Mouse (Mus musculus) lung, embryonic 15.5 days (tissue): ENCODE data around the gene Anxa4. TPM values are rescaled to one million over a fixed set of nuclear protein-coding genes. Genes with fewer than 3 reads are reported as not detected.

Source experiments
- ATAC-seq: fragments of 200-750 bp; cut with Nextera tagmentation; 2 replicates; pipeline ENCODE4 v1.8.0; 2017; ENCODE audit warnings: moderate number of reproducible peaks, borderline replicate concordance; ENCODE audit not compliant: low FRiP score, low TSS enrichment; ENCODE audit errors: extremely low read depth
- H3K27ac ChIP-seq: fragments of 300-500 bp; sonication (generic); 2 replicates; pipeline ENCODE4 v1.5.1; 2015; ENCODE audit warnings: moderate library complexity, mild to moderate bottlenecking, inconsistent platforms
- H3K27me3 ChIP-seq: fragments of 300-500 bp; sonication (generic); 2 replicates; pipeline ENCODE4 v1.6.1; 2015; ENCODE audit warnings: inconsistent platforms
- H3K36me3 ChIP-seq: fragments of 300-500 bp; sonication (generic); 2 replicates; pipeline ENCODE4 v1.6.1; 2015; ENCODE audit warnings: inconsistent platforms
- H3K4me1 ChIP-seq: fragments of 300-500 bp; sonication (generic); 2 replicates; pipeline ENCODE4 v1.6.1; 2015; ENCODE audit warnings: inconsistent platforms
- H3K4me2 ChIP-seq: fragments of 300-500 bp; sonication (generic); 2 replicates; pipeline ENCODE4 v1.6.1; 2015; ENCODE audit warnings: inconsistent platforms, mild to moderate bottlenecking, moderate library complexity
- H3K4me3 ChIP-seq: fragments of 300-500 bp; sonication (generic); 2 replicates; pipeline ENCODE4 v1.5.1; 2015; ENCODE audit warnings: mild to moderate bottlenecking, inconsistent platforms
- H3K9ac ChIP-seq: fragments of 300-500 bp; sonication (generic); 2 replicates; pipeline ENCODE4 v1.6.1; 2015; ENCODE audit warnings: inconsistent platforms
- H3K9me3 ChIP-seq: fragments of 300-500 bp; sonication (generic); 2 replicates; pipeline ENCODE4 v1.6.1; 2016; ENCODE audit warnings: inconsistent platforms
- WGBS: fragments of 180-500 bp; shearing (Covaris S2); methylation state at CpG from one replicate; pipeline ENCODE4 v1.1.7; 2015; 5-methylcytosine and 5-hydroxymethylcytosine counted together
- polyA plus RNA-seq: library from polyadenylated mRNA; unstranded; fragments of >200 nt; fragmentation: Nextera tagmentation; extraction: Ambion mirVana; gene quantifications from 2 replicates; pipeline ENCODE4 v1.2.1, GENCODE M21; 2015

Gene Anxa4
- polyA plus RNA-seq, 1 experiment from 2014 or later, result 130 TPM

- H3K36me3 ChIP-seq, result peaks cover 14% of the 10 kb centered on the region; the same call in 1 of the 2 replicates
- H3K27me3 ChIP-seq, result no peaks in the 10 kb centered on the region
- H3K4me2 ChIP-seq, result no peak overlapping the region
- H3K9me3 ChIP-seq, result no peaks in the 10 kb centered on the region
- no peak overlapping the region for H3K4me3 ChIP-seq
- no peak overlapping the region for H3K27ac ChIP-seq
- H3K4me1 ChIP-seq, result no peaks in the 10 kb centered on the region
- ATAC-seq, result no peak
- H3K9ac ChIP-seq, result no peak overlapping the region
These were observed 46.2 kb downstream of the Anxa4 start for GRCm38 (mm10) chr6:86747171-86747570.

GRCm38 (mm10) chr6:86740652-86741051 lies 52.7 kb downstream of the Anxa4 start:
- H3K9ac ChIP-seq, result no peak overlapping the region
- 25% methylated on average over 3 of the region's 3 CpGs for WGBS
- no peak overlapping the region for H3K27ac ChIP-seq
- ATAC-seq, result no peak
- peaks cover 18% of the 10 kb centered on the region; the same call in 1 of the 2 replicates for H3K36me3 ChIP-seq
- no peaks in the 10 kb centered on the region for H3K9me3 ChIP-seq
- H3K27me3 ChIP-seq, result no peaks in the 10 kb centered on the region
- no peaks in the 10 kb centered on the region for H3K4me1 ChIP-seq
- H3K4me2 ChIP-seq, result no peak overlapping the region
- no peak overlapping the region for H3K4me3 ChIP-seq

GRCm38 (mm10) chr6:86736830-86737229 lies 56.6 kb downstream of the Anxa4 start:
- peaks cover 4% of the 10 kb centered on the region; the same call in 1 of the 2 replicates for H3K36me3 ChIP-seq
- no peaks in the 10 kb centered on the region for H3K27me3 ChIP-seq
- no peaks in the 10 kb centered on the region for H3K9me3 ChIP-seq
- peaks cover 8% of the 10 kb centered on the region for H3K4me1 ChIP-seq
- H3K9ac ChIP-seq, result no peak overlapping the region
- H3K4me3 ChIP-seq, result no peak overlapping the region
- no peak for ATAC-seq
- no peak overlapping the region for H3K27ac ChIP-seq
- WGBS, result 54% methylated on average over 6 of the region's 6 CpGs
- no peak overlapping the region for H3K4me2 ChIP-seq

- H3K9me3 ChIP-seq, result no peaks in the 10 kb centered on the region
- H3K4me1 ChIP-seq, result peaks cover 10% of the 10 kb centered on the region
- ATAC-seq, result no peak
- no peak overlapping the region for H3K4me2 ChIP-seq
- no peaks in the 10 kb centered on the region for H3K27me3 ChIP-seq
- H3K36me3 ChIP-seq, result no peaks in the 10 kb centered on the region; the same call in 1 of the 2 replicates
- H3K9ac ChIP-seq, result no peak overlapping the region
- WGBS, result 76% methylated on average over 4 of the region's 4 CpGs
- no peak overlapping the region for H3K27ac ChIP-seq
- no peak overlapping the region for H3K4me3 ChIP-seq
These were observed 57.1 kb downstream of the Anxa4 start for GRCm38 (mm10) chr6:86736313-86736712.

GRCm38 (mm10) chr6:86733183-86733876 lies 60.1 kb downstream of the Anxa4 start, which contains the start of gene Gmcl1:
Gmcl1 (minus strand) TSS chr6:86733383.
- H3K27ac ChIP-seq, result peak within 1 kb of the TSS; percentile 79
- peak within 1 kb of the TSS; percentile 96 for H3K4me2 ChIP-seq
- under 1% methylated on average over 59 of the region's 59 CpGs for WGBS
- peaks cover 10% of the 10 kb centered on the region for H3K4me1 ChIP-seq
- no peaks in the 10 kb centered on the region for H3K27me3 ChIP-seq
- H3K9me3 ChIP-seq, result no peaks in the 10 kb centered on the region
- no peaks in the 10 kb centered on the region for H3K36me3 ChIP-seq
- peak; percentile 96 for ATAC-seq
- H3K9ac ChIP-seq, result peak within 1 kb of the TSS; percentile 95
- H3K4me3 ChIP-seq, result peak within 1 kb of the TSS; percentile 99

GRCm38 (mm10) chr6:86732276-86733173 lies 60.9 kb downstream of the Anxa4 start:
- Histone ChIP-seq H3K4me1 (peaks cover 10% of the 10 kb centered on the region), H3K9ac (peak overlapping the region; percentile 95), H3K27me3 (no peaks in the 10 kb centered on the region), H3K4me3 (peak overlapping the region; percentile 99), H3K9me3 (no peaks in the 10 kb centered on the region), H3K36me3 (no peaks in the 10 kb centered on the region), H3K27ac (peak overlapping the region; percentile 79), H3K4me2 (peak overlapping the region; percentile 96)
- peak; percentile 69 for ATAC-seq
- under 1% methylated on average over 62 of the region's 62 CpGs for WGBS

GRCm38 (mm10) chr6:86728711-86729110 lies 64.7 kb downstream of the Anxa4 start:
- Histone ChIP-seq H3K4me3 (no peak overlapping the region), H3K27me3 (no peaks in the 10 kb centered on the region), H3K9ac (no peak overlapping the region), H3K4me1 (peaks cover 2% of the 10 kb centered on the region; the same call in 1 of the 2 replicates), H3K9me3 (no peaks in the 10 kb centered on the region), H3K4me2 (no peak overlapping the region), H3K27ac (no peak overlapping the region), H3K36me3 (no peaks in the 10 kb centered on the region)
- 85% methylated on average over 5 of the region's 5 CpGs for WGBS
- ATAC-seq, result no peak

- no peak overlapping the region for H3K27ac ChIP-seq
- H3K4me2 ChIP-seq, result no peak overlapping the region
- H3K9ac ChIP-seq, result no peak overlapping the region
- 68% methylated on average over 3 of the region's 3 CpGs for WGBS
- no peaks in the 10 kb centered on the region for H3K4me1 ChIP-seq
- H3K27me3 ChIP-seq, result no peaks in the 10 kb centered on the region
- no peaks in the 10 kb centered on the region for H3K9me3 ChIP-seq
- no peak overlapping the region for H3K4me3 ChIP-seq
- ATAC-seq, result no peak
- peaks cover 8% of the 10 kb centered on the region; the same call in 1 of the 2 replicates for H3K36me3 ChIP-seq
These were observed 71.4 kb downstream of the Anxa4 start for GRCm38 (mm10) chr6:86721977-86722376.

GRCm38 (mm10) chr6:86708072-86708774 lies 85.2 kb downstream of the Anxa4 start:
- Histone ChIP-seq H3K27ac (no peak overlapping the region), H3K4me1 (no peaks in the 10 kb centered on the region), H3K4me2 (no peak overlapping the region), H3K36me3 (peaks cover 34% of the 10 kb centered on the region), H3K4me3 (no peak overlapping the region), H3K27me3 (no peaks in the 10 kb centered on the region), H3K9ac (no peak overlapping the region), H3K9me3 (no peaks in the 10 kb centered on the region)
- 83% methylated on average over 4 of the region's 4 CpGs for WGBS
- ATAC-seq, result no peak

- H3K9me3 ChIP-seq, result no peaks in the 10 kb centered on the region
These were observed 90.8 kb downstream of the Anxa4 start for GRCm38 (mm10) chr6:86702577-86702976.

GRCm38 (mm10) chr6:86697903-86698302 lies 95.5 kb downstream of the Anxa4 start:
- H3K4me3 ChIP-seq, result no peak overlapping the region
- H3K4me1 ChIP-seq, result no peaks in the 10 kb centered on the region
- H3K9me3 ChIP-seq, result no peaks in the 10 kb centered on the region
- H3K27ac ChIP-seq, result no peak overlapping the region
- H3K4me2 ChIP-seq, result no peak overlapping the region
- H3K27me3 ChIP-seq, result no peaks in the 10 kb centered on the region
- H3K9ac ChIP-seq, result no peak overlapping the region
- 83% methylated on average over 6 of the region's 6 CpGs for WGBS
- H3K36me3 ChIP-seq, result peaks cover 52% of the 10 kb centered on the region
- no peak for ATAC-seq

More at GRCm38 (mm10) chr6:86702577-86702976, 90.8 kb downstream of the Anxa4 start:
- Histone ChIP-seq H3K4me2 (no peak overlapping the region), H3K4me3 (no peak overlapping the region), H3K4me1 (no peaks in the 10 kb centered on the region), H3K36me3 (peaks cover 63% of the 10 kb centered on the region), H3K27ac (no peak overlapping the region), H3K9ac (no peak overlapping the region), H3K27me3 (no peaks in the 10 kb centered on the region)
- no peak for ATAC-seq
- WGBS, result 89% methylated on average over 9 of the region's 9 CpGs
